Mouse (Mus musculus): ENCODE results near the gene C87436.

DNA sequence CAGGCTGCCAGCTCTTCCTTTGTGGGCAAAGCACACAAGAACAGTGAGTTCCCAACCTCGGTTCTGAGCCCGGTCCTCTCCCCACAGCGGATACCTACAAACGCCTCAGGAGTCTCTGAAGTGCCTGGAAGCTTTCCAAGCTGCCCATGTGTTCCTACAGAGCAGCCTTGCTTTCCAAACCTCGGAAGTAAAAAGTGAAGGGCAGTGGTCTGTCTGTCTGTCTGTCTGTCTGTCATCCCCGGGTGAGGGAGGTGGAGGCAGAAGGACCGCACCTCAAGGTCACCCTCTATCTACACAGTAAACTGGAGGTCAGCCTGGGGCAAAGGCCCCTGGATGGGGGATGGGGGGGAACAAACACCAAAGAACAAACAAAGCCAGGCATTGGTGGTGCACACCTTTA, 67.5 kb downstream of the C87436 start:
- TF ChIP-seq CTCF (conservative IDR thresholded peaks at IDR 0.05; ENCODE audit: low read length): no peak
- TF ChIP-seq POU5F1 (IDR thresholded peaks at IDR 0.05; ENCODE audit: borderline replicate concordance, low read length): no peak
